Mouse (Mus musculus) kidney, adult 2 months (tissue): ENCODE measurements around the gene Cntnap5a.

Experiments used
- CTCF ChIP-seq: fragments of 200-500 bp; conservative IDR thresholded peaks from 2 replicates; pipeline ENCODE4 v1.5.1; 2011; ENCODE audit warnings: low read depth, mild to moderate bottlenecking, control low read depth, low read length, moderate library complexity, mixed read lengths; ENCODE audit not compliant: insufficient read depth, insufficient read length
- POLR2A ChIP-seq: fragments of 200-500 bp; IDR thresholded peaks from one replicate; pipeline ENCODE4 v1.6.1; 2011; ENCODE audit warnings: low read depth, low read length, control low read depth

DNA sequence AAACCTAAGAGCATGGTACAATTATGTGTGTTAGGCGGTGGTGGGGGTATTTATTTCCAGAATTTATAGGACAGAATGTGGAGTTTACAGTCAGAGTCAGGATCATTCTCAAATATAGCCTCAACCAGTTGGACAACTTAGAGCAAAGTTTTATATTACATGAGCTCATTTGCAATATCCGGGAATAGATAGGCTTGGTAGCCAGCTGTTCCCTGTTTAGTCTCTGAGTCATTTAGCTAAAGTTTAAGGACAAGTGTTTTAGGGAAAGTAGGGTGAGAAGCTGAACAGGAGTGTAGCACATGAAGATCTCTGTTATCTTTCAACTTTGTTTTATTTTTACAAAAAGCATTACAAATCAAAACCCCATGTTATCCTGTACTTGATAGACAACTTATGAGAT lies 559.3 kb downstream of the Cntnap5a start:
- TF ChIP-seq POLR2A (no peak), CTCF (no peak)
